Comparison of ENCODE assay signal across 10 mouse cellular contexts in genomic region chr15:90333275-90333674, GRCm38 (mm10).
A peak's percentile ranks its signal among the peaks of the same experiment; 100 is the strongest.
DNase-seq lines count a peak whose midpoint lies in the region; ATAC-seq lines count a peak whose summit lies in the region.
"Had no signal": no experiment of that assay in that cellular context is flagged by ENCODE, and none has a peak within 500 bp of the region (broad histone marks: within the 10 kb centered on the region; RNA-seq: fewer than 3 reads in every experiment).

No protein-coding gene starts in this region.

- no peaks in the 10 kb centered on the region for H3K9me3 ChIP-seq in embryonic facial prominence, embryonic 12.5 days
- no peaks in the 10 kb centered on the region for H3K9me3 ChIP-seq in midbrain, embryonic 14.5 days (ENCODE audit: control insufficient read depth, low read length)

- H3K27me3 ChIP-seq in embryonic facial prominence, embryonic 12.5 days: no peaks in the 10 kb centered on the region
- H3K27me3 ChIP-seq in midbrain, embryonic 14.5 days (ENCODE audit: control insufficient read depth, insufficient read depth, low read length): no peaks in the 10 kb centered on the region

- H3K4me2 ChIP-seq in embryonic facial prominence, embryonic 12.5 days (replicated peaks): no peak overlapping the region
- no peak overlapping the region for H3K4me2 ChIP-seq in midbrain, embryonic 14.5 days (ENCODE audit: low read length)

- no peak overlapping the region for H3K27ac ChIP-seq in embryonic facial prominence, embryonic 12.5 days
- no peak overlapping the region for H3K27ac ChIP-seq in midbrain, embryonic 14.5 days (replicated peaks; ENCODE audit: low read depth, low read length)

- H3K4me1 ChIP-seq in embryonic facial prominence, embryonic 12.5 days: peaks cover 6% of the 10 kb centered on the region; the same call in 1 of the 2 replicates
- H3K4me1 ChIP-seq in midbrain, embryonic 14.5 days (ENCODE audit: control insufficient read depth, insufficient read depth, low read length): no peaks in the 10 kb centered on the region; the same call in 1 of the 2 replicates

- no peaks in the 10 kb centered on the region for H3K36me3 ChIP-seq in embryonic facial prominence, embryonic 12.5 days
- no peaks in the 10 kb centered on the region for H3K36me3 ChIP-seq in midbrain, embryonic 14.5 days (ENCODE audit: control insufficient read depth, insufficient read depth, low read length)

- no peak overlapping the region for H3K9ac ChIP-seq in embryonic facial prominence, embryonic 12.5 days
- H3K9ac ChIP-seq in midbrain, embryonic 14.5 days (replicated peaks; ENCODE audit: low read length): no peak overlapping the region

- H3K4me3 ChIP-seq in embryonic facial prominence, embryonic 12.5 days: no peak overlapping the region
- no peak overlapping the region for H3K4me3 ChIP-seq in midbrain, embryonic 14.5 days (replicated peaks; ENCODE audit: low read depth, low read length)

- peak; percentile 27 to 41 for DNase-seq in cerebellum, postnatal 14 days
- DNase-seq in kidney, postnatal 14 days: peak; percentile 10
- no peak for DNase-seq in kidney, adult 11 months
- DNase-seq in midbrain, embryonic 14.5 days: peak; percentile 50
- DNase-seq in layer of hippocampus, postnatal 36 days: no peak
- DNase-seq in testis, postnatal 10 days (ENCODE audit: low spot score): no peak
- DNase-seq: adrenal gland, postnatal 14 days; heart, postnatal 4 days had no signal

- ATAC-seq in cerebellum, adult (ENCODE audit: insufficient number of reproducible peaks, low FRiP score, low TSS enrichment): no peak
- 0 out of 2 replicates have a peak, but pooled peaks have one; percentile 74 for ATAC-seq in embryonic facial prominence, embryonic 12.5 days (ENCODE audit: insufficient number of reproducible peaks, insufficient read depth, low FRiP score, low TSS enrichment)
- no peak for ATAC-seq in midbrain, embryonic 14.5 days (ENCODE audit: low FRiP score, low TSS enrichment)

- 15% methylated on average over 4 of the region's 4 CpGs for WGBS in embryonic facial prominence, embryonic 12.5 days
- WGBS in midbrain, embryonic 14.5 days: 6% methylated on average over 4 of the region's 4 CpGs

Comparison
In these comparisons a context has a peak if more than half of its experiments do, and no peak if none do; other contexts are left out.
1. DNase-seq: peak in cerebellum, postnatal 14 days (2 of 2), kidney, postnatal 14 days (single experiment) and midbrain, embryonic 14.5 days (single experiment); none in kidney, adult 11 months (single experiment), layer of hippocampus, postnatal 36 days (0 of 2) and testis, postnatal 10 days (single experiment).